Mouse (Mus musculus) embryonic facial prominence, embryonic 14.5 days (tissue): ENCODE measurements at regions not wholly inside any gene's neighbourhood (a gene's known extent, or its start where the extent isn't known, plus 50 kb on each side); places are given as distances from the start of the nearest gene placed in this dataset.

Experiments
- ATAC-seq: fragments of 200-750 bp; cut with Nextera tagmentation; 2 replicates; pipeline ENCODE4 v1.8.0; 2017; ENCODE audit warnings: low read depth, moderate number of reproducible peaks, moderate TSS enrichment
- DNase-seq: peaks from one replicate; pipeline ENCODE4 v3.0.0-alpha.2; 2015; ENCODE audit warnings: low spot score
- H3K27ac ChIP-seq: fragments of 300-500 bp; sonication (generic); replicated peaks from 2 replicates; pipeline ENCODE4 v1.5.1; 2014; ENCODE audit warnings: low read depth, mild to moderate bottlenecking, low read length, moderate library complexity
- H3K27me3 ChIP-seq: fragments of 300-500 bp; sonication (generic); replicated peaks from 2 replicates; pipeline ENCODE4 v1.6.1; 2014; ENCODE audit warnings: low read length; ENCODE audit not compliant: control insufficient read depth, insufficient read depth
- H3K36me3 ChIP-seq: fragments of 300-500 bp; sonication (generic); 2 replicates; pipeline ENCODE4 v1.6.1; 2014; ENCODE audit warnings: low read length, mixed read lengths; ENCODE audit not compliant: control insufficient read depth, insufficient read depth
- H3K4me1 ChIP-seq: fragments of 300-500 bp; sonication (generic); 2 replicates; pipeline ENCODE4 v1.6.1; 2014; ENCODE audit warnings: antibody characterized with exemption, low read length; ENCODE audit not compliant: control insufficient read depth, insufficient read depth
- H3K4me2 ChIP-seq: fragments of 300-500 bp; sonication (generic); 2 replicates; pipeline ENCODE4 v1.6.1; 2014; ENCODE audit warnings: low read depth, mild to moderate bottlenecking, low read length, moderate library complexity, mixed read lengths
- H3K4me3 ChIP-seq: fragments of 300-500 bp; sonication (generic); 2 replicates; pipeline ENCODE4 v1.5.1; 2014; ENCODE audit warnings: low read depth, mild to moderate bottlenecking, low read length
- H3K9ac ChIP-seq: fragments of 300-500 bp; sonication (generic); 2 replicates; pipeline ENCODE4 v1.6.1; 2014; ENCODE audit warnings: low read depth, mild to moderate bottlenecking, low read length, moderate library complexity, mixed read lengths
- H3K9me3 ChIP-seq: fragments of 300-500 bp; sonication (generic); 2 replicates; pipeline ENCODE4 v1.6.1; 2016; ENCODE audit warnings: low read length; ENCODE audit not compliant: control insufficient read depth
- WGBS: fragments of 180-500 bp; shearing (Covaris S2); extraction: QIAGEN DNeasy Blood & Tissue Kit; methylation state at CpG from one replicate; pipeline ENCODE4 v1.1.7; 2014; 5-methylcytosine and 5-hydroxymethylcytosine counted together

GRCm38 (mm10) chr3:41389868-41390267, 165.7 kb upstream of the Jade1 start:
- H3K9me3 ChIP-seq, result no peaks in the 10 kb centered on the region
- DNase-seq, result no peak
- H3K4me3 ChIP-seq, result no peak overlapping the region
- no peak overlapping the region for H3K4me2 ChIP-seq
- H3K27me3 ChIP-seq, result no peaks in the 10 kb centered on the region
- no peak for ATAC-seq
- WGBS, result 41% methylated on average over 6 of the region's 6 CpGs
- no peaks in the 10 kb centered on the region for H3K36me3 ChIP-seq
- no peaks in the 10 kb centered on the region for H3K4me1 ChIP-seq
- H3K9ac ChIP-seq, result no peak overlapping the region
- H3K27ac ChIP-seq, result no peak overlapping the region

GRCm38 (mm10) chr3:41387469-41388212, 167.9 kb upstream of the Jade1 start:
- 57% methylated on average over 9 of the region's 9 CpGs for WGBS
- DNase-seq (no peak), ATAC-seq (no peak)
- no peak overlapping the region for H3K9ac ChIP-seq
- no peak overlapping the region for H3K27ac ChIP-seq
- H3K9me3 ChIP-seq, result no peaks in the 10 kb centered on the region
- no peak overlapping the region for H3K4me3 ChIP-seq
- no peak overlapping the region for H3K4me2 ChIP-seq
- H3K27me3 ChIP-seq, result no peaks in the 10 kb centered on the region
- H3K36me3 ChIP-seq, result no peaks in the 10 kb centered on the region
- no peaks in the 10 kb centered on the region for H3K4me1 ChIP-seq

GRCm38 (mm10) chr3:41386299-41386698, 169.2 kb upstream of the Jade1 start:
- Histone ChIP-seq H3K27me3 (no peaks in the 10 kb centered on the region), H3K9ac (no peak overlapping the region), H3K4me2 (no peak overlapping the region), H3K9me3 (no peaks in the 10 kb centered on the region), H3K27ac (no peak overlapping the region), H3K4me3 (no peak overlapping the region), H3K4me1 (no peaks in the 10 kb centered on the region), H3K36me3 (no peaks in the 10 kb centered on the region)
- WGBS, result 47% methylated on average over 5 of the region's 5 CpGs
- ATAC-seq (no peak), DNase-seq (no peak)

GRCm38 (mm10) chr3:41384410-41384809, 171.1 kb upstream of the Jade1 start:
- Histone ChIP-seq H3K36me3 (no peaks in the 10 kb centered on the region), H3K27ac (no peak overlapping the region), H3K4me3 (no peak overlapping the region), H3K27me3 (no peaks in the 10 kb centered on the region), H3K9me3 (no peaks in the 10 kb centered on the region), H3K9ac (no peak overlapping the region), H3K4me2 (no peak overlapping the region), H3K4me1 (no peaks in the 10 kb centered on the region)
- WGBS, result 64% methylated on average over 10 of the region's 10 CpGs
- ATAC-seq (no peak), DNase-seq (no peak)

- Histone ChIP-seq H3K27me3 (no peaks in the 10 kb centered on the region), H3K4me3 (no peak overlapping the region), H3K4me2 (no peak overlapping the region), H3K9ac (no peak overlapping the region), H3K4me1 (no peaks in the 10 kb centered on the region), H3K36me3 (no peaks in the 10 kb centered on the region), H3K9me3 (no peaks in the 10 kb centered on the region), H3K27ac (no peak overlapping the region)
- DNase-seq (no peak), ATAC-seq (no peak)
- 78% methylated on average over 5 of the region's 5 CpGs for whole genome bisulfite sequencing
These were observed 177.0 kb upstream of the Jade1 start for GRCm38 (mm10) chr3:41378576-41378975.

- H3K27me3 ChIP-seq, result no peaks in the 10 kb centered on the region
- WGBS, result 55% methylated on average over 5 of the region's 5 CpGs
- no peak overlapping the region for H3K9ac ChIP-seq
- H3K4me3 ChIP-seq, result no peak overlapping the region
- no peak overlapping the region for H3K4me2 ChIP-seq
- no peak for ATAC-seq
- no peak for DNase-seq
- no peaks in the 10 kb centered on the region for H3K4me1 ChIP-seq
- H3K27ac ChIP-seq, result no peak overlapping the region
- H3K36me3 ChIP-seq, result no peaks in the 10 kb centered on the region
- no peaks in the 10 kb centered on the region for H3K9me3 ChIP-seq
These were observed 177.6 kb upstream of the Jade1 start for GRCm38 (mm10) chr3:41377826-41378406.

GRCm38 (mm10) chr3:41376848-41377582, 178.5 kb upstream of the Jade1 start:
- Histone ChIP-seq H3K9me3 (no peaks in the 10 kb centered on the region), H3K4me2 (no peak overlapping the region), H3K4me3 (no peak overlapping the region), H3K27me3 (no peaks in the 10 kb centered on the region), H3K9ac (no peak overlapping the region), H3K4me1 (no peaks in the 10 kb centered on the region), H3K36me3 (no peaks in the 10 kb centered on the region), H3K27ac (no peak overlapping the region)
- 56% methylated on average over 6 of the region's 6 CpGs for WGBS
- DNase-seq, result no peak
- peak; percentile 60; the same call in 1 of the 2 replicates for ATAC-seq

GRCm38 (mm10) chr3:41375230-41375930, 180.2 kb upstream of the Jade1 start:
- H3K27me3 ChIP-seq, result no peaks in the 10 kb centered on the region
- H3K4me1 ChIP-seq, result no peaks in the 10 kb centered on the region
- H3K4me2 ChIP-seq, result no peak overlapping the region
- ATAC-seq (no peak), DNase-seq (no peak)
- no peaks in the 10 kb centered on the region for H3K36me3 ChIP-seq
- no peak overlapping the region for H3K4me3 ChIP-seq
- H3K9ac ChIP-seq, result no peak overlapping the region
- 85% methylated on average over 2 of the region's 2 CpGs for WGBS
- H3K9me3 ChIP-seq, result no peaks in the 10 kb centered on the region
- no peak overlapping the region for H3K27ac ChIP-seq
